Mouse (Mus musculus): Measurements from ENCODE around the gene Adamts17.

DNA sequence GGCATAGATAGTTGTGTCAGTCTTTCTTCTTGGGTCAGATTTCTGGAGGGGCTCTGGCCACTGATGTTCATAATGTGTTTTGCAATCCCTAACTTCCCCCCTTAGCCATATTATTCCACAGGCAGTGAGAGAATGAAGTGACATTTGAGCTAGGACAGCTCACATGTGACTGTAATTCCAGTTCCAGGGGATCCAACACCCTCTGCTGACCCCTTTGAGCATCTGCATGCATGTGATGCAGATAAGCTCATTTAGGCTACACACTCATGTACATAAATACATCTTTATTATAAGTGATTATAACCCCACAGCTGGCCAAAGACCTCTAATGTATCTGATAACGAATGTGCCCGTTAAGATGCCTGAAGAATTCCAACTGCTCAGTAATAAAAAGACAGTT is 33.7 kb downstream of the Adamts17 start:
- no peak for TF ChIP-seq CTCF (IDR thresholded peaks at IDR 0.05; ENCODE audit: extremely low read depth, insufficient read depth, low read length)
- no peak for TF ChIP-seq POLR2A (IDR thresholded peaks at IDR 0.05; ENCODE audit: extremely low read depth, insufficient read depth, low read length)
